Mouse (Mus musculus) hindbrain, embryonic 13.5 days (tissue): ENCODE results near the gene Sec11a. TPM values are rescaled to one million over a fixed set of nuclear protein-coding genes. Genes with fewer than 3 reads are reported as not detected.

Source experiments
- ATAC-seq: fragments of 200-750 bp; cut with Nextera tagmentation; 2 replicates; pipeline ENCODE4 v1.8.0; 2017; ENCODE audit warnings: moderate TSS enrichment; ENCODE audit not compliant: low FRiP score
- H3K27ac ChIP-seq: fragments of 300-500 bp; sonication (generic); 2 replicates; pipeline ENCODE4 v1.5.1; 2015; ENCODE audit warnings: inconsistent platforms, mild to moderate bottlenecking, moderate library complexity
- H3K27me3 ChIP-seq: fragments of 300-500 bp; sonication (generic); 2 replicates; pipeline ENCODE4 v1.6.1; 2015; ENCODE audit warnings: mild to moderate bottlenecking, inconsistent platforms
- H3K36me3 ChIP-seq: fragments of 300-500 bp; sonication (generic); 2 replicates; pipeline ENCODE4 v1.6.1; 2015; ENCODE audit warnings: mild to moderate bottlenecking, inconsistent platforms
- H3K4me1 ChIP-seq: fragments of 300-500 bp; sonication (generic); replicated peaks from 2 replicates; pipeline ENCODE4 v1.6.1; 2015; ENCODE audit warnings: inconsistent platforms
- H3K4me2 ChIP-seq: fragments of 300-500 bp; sonication (generic); 2 replicates; pipeline ENCODE4 v1.6.1; 2015; ENCODE audit warnings: inconsistent platforms, mild to moderate bottlenecking, moderate library complexity
- H3K4me3 ChIP-seq: fragments of 300-500 bp; sonication (generic); 2 replicates; pipeline ENCODE4 v1.5.1; 2015; ENCODE audit warnings: mild to moderate bottlenecking, inconsistent platforms
- H3K9ac ChIP-seq: fragments of 300-500 bp; sonication (generic); 2 replicates; pipeline ENCODE4 v1.6.1; 2015; ENCODE audit warnings: mild to moderate bottlenecking, inconsistent platforms
- H3K9me3 ChIP-seq: fragments of 300-500 bp; sonication (generic); 2 replicates; pipeline ENCODE4 v1.6.1; 2016; ENCODE audit warnings: inconsistent platforms
- WGBS: fragments of 180-500 bp; shearing (Covaris S2); methylation state at CpG from one replicate; pipeline ENCODE4 v1.1.7; 2015; 5-methylcytosine and 5-hydroxymethylcytosine counted together
- polyA plus RNA-seq: library from polyadenylated mRNA; unstranded; fragments of >200 nt; fragmentation: Nextera tagmentation; extraction: Ambion mirVana; gene quantifications from 2 replicates; pipeline ENCODE4 v1.2.1, GENCODE M21; 2015

Gene Sec11a
- polyA plus RNA-seq, 1 experiment from 2014 or later = 177 TPM

GRCm38 (mm10) chr7:80904921-80905515 lies 42.6 kb downstream of the Sec11a start, which contains the start of gene Nmb:
Gene Nmb, minus strand, starts transcription at chr7:80905076.
- WGBS = 4% methylated on average over 19 of the region's 19 CpGs

GRCm38 (mm10) chr7:80903625-80904422 lies 43.8 kb downstream of the Sec11a start:
- no peak for ATAC-seq
- WGBS = 86% methylated on average over 11 of the region's 11 CpGs
- Histone ChIP-seq H3K27ac (no peak overlapping the region), H3K4me2 (peak overlapping the region; percentile 83; the same call in 1 of the 2 replicates), H3K27me3 (no peaks in the 10 kb centered on the region), H3K4me3 (no peak overlapping the region), H3K36me3 (peaks cover 39% of the 10 kb centered on the region), H3K4me1 (peaks cover 35% of the 10 kb centered on the region), H3K9me3 (no peaks in the 10 kb centered on the region), H3K9ac (no peak overlapping the region)

More at GRCm38 (mm10) chr7:80904921-80905515, 42.6 kb downstream of the Sec11a start, which contains the start of gene Nmb:
- no peaks in the 10 kb centered on the region for H3K27me3 ChIP-seq
- peak; percentile 60 for ATAC-seq
- peaks cover 50% of the 10 kb centered on the region for H3K36me3 ChIP-seq
- peak within 1 kb of the TSS; percentile 71 for H3K9ac ChIP-seq
- H3K9me3 ChIP-seq = no peaks in the 10 kb centered on the region
- H3K4me1 ChIP-seq = peaks cover 29% of the 10 kb centered on the region
- H3K4me3 ChIP-seq = peak within 1 kb of the TSS; percentile 42
- peak within 1 kb of the TSS; percentile 83 for H3K4me2 ChIP-seq
- 0 out of 2 replicates have a peak within 1 kb of the TSS, but pooled peaks have one; percentile 18 for H3K27ac ChIP-seq

GRCm38 (mm10) chr7:80901541-80902274 lies 45.9 kb downstream of the Sec11a start:
- Histone ChIP-seq H3K9ac (peak overlapping the region; percentile 79), H3K27ac (peak overlapping the region; percentile 83), H3K9me3 (no peaks in the 10 kb centered on the region), H3K36me3 (peaks cover 44% of the 10 kb centered on the region), H3K4me3 (peak overlapping the region; percentile 72), H3K4me2 (peak overlapping the region; percentile 86), H3K27me3 (no peaks in the 10 kb centered on the region), H3K4me1 (peaks cover 35% of the 10 kb centered on the region)
- ATAC-seq = peak; percentile 16
- WGBS = 37% methylated on average over 15 of the region's 15 CpGs

- peak; percentile 94 for ATAC-seq
- under 1% methylated on average over 36 of the region's 36 CpGs for WGBS
Measured at GRCm38 (mm10) chr7:80900944-80901501, 46.6 kb downstream of the Sec11a start, which contains the start of gene Wdr73. Gene Wdr73, minus strand, starts transcription at chr7:80901269.

GRCm38 (mm10) chr7:80897721-80898120 lies 49.9 kb downstream of the Sec11a start:
- no peak overlapping the region for H3K9ac ChIP-seq
- H3K36me3 ChIP-seq = peaks cover 59% of the 10 kb centered on the region
- 90% methylated on average over 4 of the region's 4 CpGs for WGBS
- H3K27me3 ChIP-seq = no peaks in the 10 kb centered on the region
- no peak overlapping the region for H3K4me3 ChIP-seq
- H3K4me2 ChIP-seq = no peak overlapping the region
- no peak overlapping the region for H3K27ac ChIP-seq
- no peak for ATAC-seq
- peaks cover 21% of the 10 kb centered on the region for H3K4me1 ChIP-seq
- no peaks in the 10 kb centered on the region for H3K9me3 ChIP-seq

More at GRCm38 (mm10) chr7:80900944-80901501, 46.6 kb downstream of the Sec11a start, which contains the start of gene Wdr73:
- Histone ChIP-seq H3K27me3 (no peaks in the 10 kb centered on the region), H3K4me1 (peaks cover 35% of the 10 kb centered on the region), H3K4me3 (peak within 1 kb of the TSS; percentile 72), H3K27ac (peak within 1 kb of the TSS; percentile 83), H3K4me2 (peak within 1 kb of the TSS; percentile 86), H3K9me3 (no peaks in the 10 kb centered on the region), H3K36me3 (peaks cover 44% of the 10 kb centered on the region), H3K9ac (peak within 1 kb of the TSS; percentile 79)

- no peak for ATAC-seq
- WGBS = 87% methylated on average over 7 of the region's 7 CpGs
- Histone ChIP-seq H3K4me2 (no peak overlapping the region), H3K27me3 (no peaks in the 10 kb centered on the region), H3K27ac (no peak overlapping the region), H3K9me3 (no peaks in the 10 kb centered on the region), H3K9ac (no peak overlapping the region), H3K36me3 (peaks cover 64% of the 10 kb centered on the region), H3K4me3 (no peak overlapping the region), H3K4me1 (peaks cover 20% of the 10 kb centered on the region)
Measured at GRCm38 (mm10) chr7:80897134-80897533, 50.4 kb downstream of the Sec11a start.

GRCm38 (mm10) chr7:80894815-80895519 lies 52.6 kb downstream of the Sec11a start:
- Histone ChIP-seq H3K4me1 (peaks cover 5% of the 10 kb centered on the region), H3K36me3 (peaks cover 82% of the 10 kb centered on the region)
- WGBS = 93% methylated on average over 14 of the region's 14 CpGs

GRCm38 (mm10) chr7:80894196-80894595 lies 53.4 kb downstream of the Sec11a start:
- 83% methylated on average over 7 of the region's 7 CpGs for WGBS
- Histone ChIP-seq H3K9me3 (no peaks in the 10 kb centered on the region), H3K4me1 (peaks cover 6% of the 10 kb centered on the region), H3K27me3 (no peaks in the 10 kb centered on the region), H3K36me3 (peaks cover 86% of the 10 kb centered on the region), H3K9ac (peak overlapping the region; percentile 6; the same call in 1 of the 2 replicates), H3K27ac (no peak overlapping the region), H3K4me2 (no peak overlapping the region), H3K4me3 (no peak overlapping the region)
- ATAC-seq = no peak

More at GRCm38 (mm10) chr7:80894815-80895519, 52.6 kb downstream of the Sec11a start:
- Histone ChIP-seq H3K9ac (no peak overlapping the region), H3K4me2 (no peak overlapping the region), H3K27me3 (no peaks in the 10 kb centered on the region), H3K9me3 (no peaks in the 10 kb centered on the region), H3K27ac (peak overlapping the region; percentile 12; the same call in 1 of the 2 replicates), H3K4me3 (no peak overlapping the region)
- no peak for ATAC-seq

GRCm38 (mm10) chr7:80893753-80894129 lies 53.8 kb downstream of the Sec11a start:
- 82% methylated on average over 6 of the region's 6 CpGs for WGBS
- H3K4me1 ChIP-seq = peaks cover 11% of the 10 kb centered on the region
- no peak overlapping the region for H3K4me3 ChIP-seq
- no peak overlapping the region for H3K4me2 ChIP-seq
- H3K36me3 ChIP-seq = peaks cover 84% of the 10 kb centered on the region
- H3K27me3 ChIP-seq = no peaks in the 10 kb centered on the region
- H3K27ac ChIP-seq = 0 out of 2 replicates have a peak overlapping the region, but pooled peaks have one; percentile 48
- no peak for ATAC-seq
- no peaks in the 10 kb centered on the region for H3K9me3 ChIP-seq
- H3K9ac ChIP-seq = peak overlapping the region; percentile 6; the same call in 1 of the 2 replicates

GRCm38 (mm10) chr7:80893086-80893752 lies 54.4 kb downstream of the Sec11a start:
- peak overlapping the region; percentile 6; the same call in 1 of the 2 replicates for H3K9ac ChIP-seq
- H3K27me3 ChIP-seq = no peaks in the 10 kb centered on the region
- peaks cover 13% of the 10 kb centered on the region for H3K4me1 ChIP-seq
- no peaks in the 10 kb centered on the region for H3K9me3 ChIP-seq
- 91% methylated on average over 15 of the region's 15 CpGs for WGBS
- ATAC-seq = no peak
- H3K4me3 ChIP-seq = no peak overlapping the region
- H3K27ac ChIP-seq = 0 out of 2 replicates have a peak overlapping the region, but pooled peaks have one; percentile 48
- H3K36me3 ChIP-seq = peaks cover 80% of the 10 kb centered on the region
- H3K4me2 ChIP-seq = no peak overlapping the region

GRCm38 (mm10) chr7:80889841-80890241 lies 57.7 kb downstream of the Sec11a start:
- peak overlapping the region; percentile 84 for H3K27ac ChIP-seq
- peaks cover 49% of the 10 kb centered on the region for H3K36me3 ChIP-seq
- ATAC-seq = no peak
- H3K9me3 ChIP-seq = no peaks in the 10 kb centered on the region
- peak overlapping the region; percentile 51 for H3K9ac ChIP-seq
- 84% methylated on average over 13 of the region's 13 CpGs for WGBS
- peaks cover 13% of the 10 kb centered on the region for H3K4me1 ChIP-seq
- no peak overlapping the region for H3K4me3 ChIP-seq
- no peaks in the 10 kb centered on the region for H3K27me3 ChIP-seq
- no peak overlapping the region for H3K4me2 ChIP-seq
